Mouse (Mus musculus): ENCODE measurements around the gene Nprl3.

DNA sequence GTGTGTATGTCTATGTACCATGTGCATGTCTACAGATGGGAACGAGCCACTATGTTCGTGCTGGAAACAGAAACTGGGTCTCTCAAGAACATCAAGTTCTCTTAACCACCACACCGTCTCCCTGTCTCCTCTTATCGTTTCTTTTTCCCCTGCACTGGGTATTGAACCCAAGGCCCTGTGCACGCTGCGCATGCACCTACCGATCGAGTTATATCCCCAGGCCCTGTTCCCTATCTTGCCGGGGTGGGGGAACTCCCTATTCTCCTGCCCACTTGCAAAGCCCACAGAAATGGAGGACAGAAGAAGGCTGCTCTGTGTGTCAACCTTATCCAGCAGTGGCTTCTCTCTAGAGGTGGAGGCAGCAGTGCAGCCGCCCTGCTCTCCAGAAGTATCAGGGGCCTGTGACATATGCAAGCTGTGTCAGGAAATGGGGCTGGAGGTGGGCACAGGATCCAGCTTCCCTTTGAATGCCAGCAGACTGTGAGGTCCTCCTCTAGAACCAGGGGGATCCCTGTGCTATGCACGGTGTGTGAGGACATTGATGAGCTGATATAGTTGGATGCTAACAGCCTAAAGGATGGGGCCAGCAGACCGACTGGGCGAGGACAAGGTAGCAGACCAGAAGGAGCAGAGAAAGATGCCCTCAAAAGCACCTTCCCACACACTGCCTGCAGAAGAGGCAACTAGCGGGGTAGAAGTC is 69.1 kb downstream of the Nprl3 start:
- TF ChIP-seq EP300 (IDR thresholded peaks at IDR 0.05; ENCODE audit: low read depth) (no peak), CTCF (IDR thresholded peaks at IDR 0.05; ENCODE audit: low read depth) (no peak)
